Mouse (Mus musculus): ENCODE results near the gene Slc3a1. TPM values are rescaled to one million over a fixed set of nuclear protein-coding genes. Genes with fewer than 3 reads are reported as not detected.

The Slc3a1 gene
- polyA plus RNA-seq, 1 experiment from 2014 or later, result 0.15 TPM

GRCm38 (mm10) chr17:85034068-85034467, 5.9 kb downstream of the Slc3a1 start:
- Histone ChIP-seq H3K4me3 (ENCODE audit: control insufficient read depth in 1 of 2, insufficient read depth in 1 of 2, low read depth in 1 of 2, low read length in 2 of 2) (no peak overlapping the region), H3K9ac (ENCODE audit: low read length) (no peak overlapping the region), H3K4me2 (ENCODE audit: low read length) (peak overlapping the region; percentile 35), H3K9me3 (ENCODE audit: control insufficient read depth, low read length) (no peaks in the 10 kb centered on the region), H3K27me3 (ENCODE audit: control insufficient read depth, insufficient read depth, low read length) (no peaks in the 10 kb centered on the region), H3K36me3 (ENCODE audit: control insufficient read depth, insufficient read depth, low read length) (no peaks in the 10 kb centered on the region), H3K4me1 (ENCODE audit: control insufficient read depth in 2 of 2, insufficient read depth in 2 of 2, low read length in 2 of 2) (peaks cover 2 to 3% of the 10 kb centered on the region in 2 experiments; a peak in 1 of 4 replicates), H3K27ac (replicated peaks in 1 of 2; ENCODE audit: control insufficient read depth in 1 of 2, insufficient read depth in 1 of 2, low read depth in 2 of 2, low read length in 2 of 2) (no peak overlapping the region)
- no peak for ATAC-seq (ENCODE audit: insufficient number of reproducible peaks, insufficient read depth, low FRiP score, low read depth)
- WGBS, result 46% methylated on average over 11 of the region's 11 CpGs

- ATAC-seq (ENCODE audit: insufficient number of reproducible peaks, insufficient read depth, low FRiP score, low read depth), result no peak
- WGBS, result 69% methylated on average over 5 of the region's 5 CpGs
- H3K4me2 ChIP-seq (ENCODE audit: low read length), result no peak overlapping the region
Measured at GRCm38 (mm10) chr17:85037855-85038254, 9.7 kb downstream of the Slc3a1 start.

DNA sequence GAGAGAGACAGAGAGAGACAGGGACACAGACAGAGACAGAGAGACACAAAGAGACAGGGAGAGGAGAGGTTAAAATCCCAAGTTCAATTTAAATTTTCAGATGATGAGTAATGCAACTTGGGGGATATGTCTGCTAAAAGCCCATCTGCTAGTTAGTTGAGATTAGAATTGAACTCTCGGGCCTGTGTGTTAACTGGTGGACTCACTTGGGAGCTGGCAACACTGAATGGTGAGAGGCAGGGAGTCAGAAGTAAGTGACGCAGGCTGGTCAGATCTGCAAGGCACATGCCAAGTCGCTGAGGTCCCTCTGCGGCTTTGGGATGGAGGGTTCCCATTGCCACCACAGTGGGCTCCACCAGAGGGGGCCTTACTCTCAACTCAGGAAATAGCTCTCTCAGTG, 10.1 kb downstream of the Slc3a1 start:
- H3K4me2 ChIP-seq (ENCODE audit: low read length), result no peak overlapping the region
- no peak overlapping the region for H3K4me3 ChIP-seq (ENCODE audit: control insufficient read depth in 1 of 2, insufficient read depth in 1 of 2, low read depth in 1 of 2, low read length in 2 of 2)
- no peaks in the 10 kb centered on the region for H3K9me3 ChIP-seq (ENCODE audit: control insufficient read depth, low read length)
- H3K36me3 ChIP-seq (ENCODE audit: control insufficient read depth, insufficient read depth, low read length), result no peaks in the 10 kb centered on the region
- peaks cover 2 to 3% of the 10 kb centered on the region in 2 experiments; a peak in 1 of 4 replicates for H3K4me1 ChIP-seq (ENCODE audit: control insufficient read depth in 2 of 2, insufficient read depth in 2 of 2, low read length in 2 of 2)
- no peak for ATAC-seq (ENCODE audit: insufficient number of reproducible peaks, insufficient read depth, low FRiP score, low read depth)
- H3K27me3 ChIP-seq (ENCODE audit: control insufficient read depth, insufficient read depth, low read length), result no peaks in the 10 kb centered on the region
- no peak overlapping the region for H3K9ac ChIP-seq (ENCODE audit: low read length)
- no peak overlapping the region for H3K27ac ChIP-seq (replicated peaks in 1 of 2; ENCODE audit: control insufficient read depth in 1 of 2, insufficient read depth in 1 of 2, low read depth in 2 of 2, low read length in 2 of 2)
- WGBS, result 73% methylated on average over 4 of the region's 4 CpGs

More at GRCm38 (mm10) chr17:85037855-85038254, 9.7 kb downstream of the Slc3a1 start:
- Histone ChIP-seq H3K36me3 (ENCODE audit: control insufficient read depth, insufficient read depth, low read length) (no peaks in the 10 kb centered on the region), H3K9me3 (ENCODE audit: control insufficient read depth, low read length) (no peaks in the 10 kb centered on the region), H3K9ac (ENCODE audit: low read length) (no peak overlapping the region), H3K4me3 (ENCODE audit: control insufficient read depth in 1 of 2, insufficient read depth in 1 of 2, low read depth in 1 of 2, low read length in 2 of 2) (no peak overlapping the region), H3K27me3 (ENCODE audit: control insufficient read depth, insufficient read depth, low read length) (no peaks in the 10 kb centered on the region), H3K27ac (replicated peaks in 1 of 2; ENCODE audit: control insufficient read depth in 1 of 2, insufficient read depth in 1 of 2, low read depth in 2 of 2, low read length in 2 of 2) (no peak overlapping the region), H3K4me1 (ENCODE audit: control insufficient read depth in 2 of 2, insufficient read depth in 2 of 2, low read length in 2 of 2) (peaks cover 2 to 3% of the 10 kb centered on the region in 2 experiments; a peak in 1 of 4 replicates)

DNA sequence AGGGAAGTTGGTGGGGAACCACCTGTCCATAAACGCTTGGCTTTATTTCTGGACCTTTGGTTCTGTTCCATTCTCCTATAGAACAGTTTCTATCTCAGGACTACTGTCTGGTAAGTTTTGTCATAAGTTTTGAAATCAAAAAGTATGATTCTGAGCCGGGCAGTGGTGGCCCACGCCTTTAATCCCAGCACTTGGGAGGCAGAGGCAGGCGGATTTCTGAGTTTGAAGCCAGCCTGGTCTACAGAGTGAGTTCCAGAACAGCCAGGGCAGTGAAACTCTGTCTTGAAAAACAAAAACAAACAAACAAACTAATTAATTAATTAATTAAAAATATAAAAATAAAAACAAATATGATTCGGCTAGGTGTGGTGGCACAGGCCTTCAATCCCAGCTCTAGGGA, 10.6 kb downstream of the Slc3a1 start:
- peaks cover 2 to 3% of the 10 kb centered on the region in 2 experiments; a peak in 1 of 4 replicates for H3K4me1 ChIP-seq (ENCODE audit: control insufficient read depth in 2 of 2, insufficient read depth in 2 of 2, low read length in 2 of 2)
- H3K9me3 ChIP-seq (ENCODE audit: control insufficient read depth, low read length), result no peaks in the 10 kb centered on the region
- no peaks in the 10 kb centered on the region for H3K27me3 ChIP-seq (ENCODE audit: control insufficient read depth, insufficient read depth, low read length)
- H3K27ac ChIP-seq (replicated peaks in 1 of 2; ENCODE audit: control insufficient read depth in 1 of 2, insufficient read depth in 1 of 2, low read depth in 2 of 2, low read length in 2 of 2), result no peak overlapping the region
- no peak overlapping the region for H3K4me3 ChIP-seq (ENCODE audit: control insufficient read depth in 1 of 2, insufficient read depth in 1 of 2, low read depth in 1 of 2, low read length in 2 of 2)
- H3K4me2 ChIP-seq (ENCODE audit: low read length), result no peak overlapping the region
- ATAC-seq (ENCODE audit: insufficient number of reproducible peaks, insufficient read depth, low FRiP score, low read depth), result no peak
- H3K9ac ChIP-seq (ENCODE audit: low read length), result no peak overlapping the region
- 90% methylated on average over 5 of the region's 5 CpGs for WGBS
- no peaks in the 10 kb centered on the region for H3K36me3 ChIP-seq (ENCODE audit: control insufficient read depth, insufficient read depth, low read length)

DNA sequence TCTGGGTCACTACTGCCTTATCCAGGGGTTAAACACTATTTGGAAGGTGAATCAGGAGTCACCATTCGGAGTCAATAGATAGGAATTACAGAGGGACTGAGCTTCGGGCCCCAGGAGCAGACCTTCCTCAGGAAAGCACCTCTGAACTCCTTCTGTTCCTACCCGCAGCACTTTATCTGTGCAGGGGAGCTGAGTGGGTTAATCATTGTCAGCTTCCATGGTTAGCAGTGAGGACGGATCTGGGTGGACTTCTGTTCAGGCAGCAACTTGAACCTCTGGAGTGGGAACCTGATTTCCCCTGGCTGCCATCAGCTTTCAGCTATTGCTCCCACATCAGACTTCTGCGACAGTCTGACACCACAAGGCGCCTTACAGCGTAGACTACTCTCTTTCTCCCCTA, 12.7 kb downstream of the Slc3a1 start:
- H3K4me3 ChIP-seq (ENCODE audit: control insufficient read depth in 1 of 2, insufficient read depth in 1 of 2, low read depth in 1 of 2, low read length in 2 of 2), result no peak overlapping the region
- no peaks in the 10 kb centered on the region for H3K27me3 ChIP-seq (ENCODE audit: control insufficient read depth, insufficient read depth, low read length)
- 68% methylated on average over 7 of the region's 7 CpGs for WGBS
- no peaks in the 10 kb centered on the region for H3K9me3 ChIP-seq (ENCODE audit: control insufficient read depth, low read length)
- no peak overlapping the region for H3K4me2 ChIP-seq (ENCODE audit: low read length)
- no peak for ATAC-seq (ENCODE audit: insufficient number of reproducible peaks, insufficient read depth, low FRiP score, low read depth)
- H3K27ac ChIP-seq (replicated peaks in 1 of 2; ENCODE audit: control insufficient read depth in 1 of 2, insufficient read depth in 1 of 2, low read depth in 2 of 2, low read length in 2 of 2), result no peak overlapping the region
- no peaks in the 10 kb centered on the region for H3K4me1 ChIP-seq (ENCODE audit: control insufficient read depth in 2 of 2, insufficient read depth in 2 of 2, low read length in 2 of 2)
- no peak overlapping the region for H3K9ac ChIP-seq (ENCODE audit: low read length)
- H3K36me3 ChIP-seq (ENCODE audit: control insufficient read depth, insufficient read depth, low read length), result no peaks in the 10 kb centered on the region

GRCm38 (mm10) chr17:85042419-85042818, 14.2 kb downstream of the Slc3a1 start:
- no peaks in the 10 kb centered on the region for H3K9me3 ChIP-seq (ENCODE audit: control insufficient read depth, low read length)
- no peaks in the 10 kb centered on the region for H3K4me1 ChIP-seq (ENCODE audit: control insufficient read depth in 2 of 2, insufficient read depth in 2 of 2, low read length in 2 of 2)
- no peak overlapping the region for H3K27ac ChIP-seq (replicated peaks in 1 of 2; ENCODE audit: control insufficient read depth in 1 of 2, insufficient read depth in 1 of 2, low read depth in 2 of 2, low read length in 2 of 2)
- no peak overlapping the region for H3K9ac ChIP-seq (ENCODE audit: low read length)
- no peak overlapping the region for H3K4me3 ChIP-seq (ENCODE audit: control insufficient read depth in 1 of 2, insufficient read depth in 1 of 2, low read depth in 1 of 2, low read length in 2 of 2)
- ATAC-seq (ENCODE audit: insufficient number of reproducible peaks, insufficient read depth, low FRiP score, low read depth), result no peak
- no peak overlapping the region for H3K4me2 ChIP-seq (ENCODE audit: low read length)
- H3K36me3 ChIP-seq (ENCODE audit: control insufficient read depth, insufficient read depth, low read length), result no peaks in the 10 kb centered on the region
- 74% methylated on average over 6 of the region's 6 CpGs for WGBS
- no peaks in the 10 kb centered on the region for H3K27me3 ChIP-seq (ENCODE audit: control insufficient read depth, insufficient read depth, low read length)

- no peak for ATAC-seq (ENCODE audit: insufficient number of reproducible peaks, insufficient read depth, low FRiP score, low read depth)
- no peaks in the 10 kb centered on the region for H3K27me3 ChIP-seq (ENCODE audit: control insufficient read depth, insufficient read depth, low read length)
- no peak overlapping the region for H3K4me3 ChIP-seq (ENCODE audit: control insufficient read depth in 1 of 2, insufficient read depth in 1 of 2, low read depth in 1 of 2, low read length in 2 of 2)
- no peak overlapping the region for H3K9ac ChIP-seq (ENCODE audit: low read length)
- H3K9me3 ChIP-seq (ENCODE audit: control insufficient read depth, low read length), result no peaks in the 10 kb centered on the region
- 79% methylated on average over 6 of the region's 6 CpGs for WGBS
- H3K27ac ChIP-seq (replicated peaks in 1 of 2; ENCODE audit: control insufficient read depth in 1 of 2, insufficient read depth in 1 of 2, low read depth in 2 of 2, low read length in 2 of 2), result no peak overlapping the region
- H3K36me3 ChIP-seq (ENCODE audit: control insufficient read depth, insufficient read depth, low read length), result no peaks in the 10 kb centered on the region
- no peak overlapping the region for H3K4me2 ChIP-seq (ENCODE audit: low read length)
- no peaks in the 10 kb centered on the region for H3K4me1 ChIP-seq (ENCODE audit: control insufficient read depth in 2 of 2, insufficient read depth in 2 of 2, low read length in 2 of 2)
Measured at GRCm38 (mm10) chr17:85043404-85043816, 15.2 kb downstream of the Slc3a1 start.

GRCm38 (mm10) chr17:85044466-85044865, 16.3 kb downstream of the Slc3a1 start:
- no peak for ATAC-seq (ENCODE audit: insufficient number of reproducible peaks, insufficient read depth, low FRiP score, low read depth)
- H3K27me3 ChIP-seq (ENCODE audit: control insufficient read depth, insufficient read depth, low read length), result no peaks in the 10 kb centered on the region
- no peaks in the 10 kb centered on the region for H3K4me1 ChIP-seq (ENCODE audit: control insufficient read depth in 2 of 2, insufficient read depth in 2 of 2, low read length in 2 of 2)
- H3K4me2 ChIP-seq (ENCODE audit: low read length), result no peak overlapping the region
- no peak overlapping the region for H3K27ac ChIP-seq (replicated peaks in 1 of 2; ENCODE audit: control insufficient read depth in 1 of 2, insufficient read depth in 1 of 2, low read depth in 2 of 2, low read length in 2 of 2)
- 87% methylated on average over 5 of the region's 5 CpGs for WGBS
- H3K4me3 ChIP-seq (ENCODE audit: control insufficient read depth in 1 of 2, insufficient read depth in 1 of 2, low read depth in 1 of 2, low read length in 2 of 2), result no peak overlapping the region
- H3K9ac ChIP-seq (ENCODE audit: low read length), result no peak overlapping the region
- no peaks in the 10 kb centered on the region for H3K36me3 ChIP-seq (ENCODE audit: control insufficient read depth, insufficient read depth, low read length)
- H3K9me3 ChIP-seq (ENCODE audit: control insufficient read depth, low read length), result no peaks in the 10 kb centered on the region

All from heart, embryonic 14.5 days (tissue).